Mouse (Mus musculus) testis, adult 2 months (tissue): ENCODE data around the gene Tekt1. TPM values are rescaled to one million over a fixed set of nuclear protein-coding genes. Genes with fewer than 3 reads are reported as not detected.
"Not testable (repeated sequence)": the region's sequence is repeated elsewhere in the genome, so short reads cannot be mapped to it uniquely, and the experiment has no call there.

Experiments
- H3K27ac ChIP-seq: fragments of 200-500 bp; 2 replicates; pipeline ENCODE4 v1.5.1; 2012; ENCODE audit warnings: low read depth, low read length; ENCODE audit not compliant: control insufficient read depth, insufficient read depth
- H3K27me3 ChIP-seq: fragments of 200-500 bp; 2 replicates; pipeline ENCODE4 v1.6.1; 2012; ENCODE audit warnings: mild to moderate bottlenecking, low read length, moderate library complexity; ENCODE audit not compliant: control insufficient read depth, insufficient read depth
- H3K36me3 ChIP-seq: fragments of 200-500 bp; 2 replicates; pipeline ENCODE4 v1.6.1; 2012; ENCODE audit warnings: mild to moderate bottlenecking, low read length; ENCODE audit not compliant: control insufficient read depth, insufficient read depth
- H3K4me1 ChIP-seq: fragments of 200-500 bp; 2 replicates; pipeline ENCODE4 v1.6.1; 2012; ENCODE audit warnings: low read length; ENCODE audit not compliant: control insufficient read depth, insufficient read depth
- H3K4me3 ChIP-seq: fragments of 200-500 bp; 2 replicates; pipeline ENCODE4 v1.5.1; 2012; ENCODE audit warnings: low read depth, mild to moderate bottlenecking, low read length, moderate library complexity, mixed read lengths; ENCODE audit not compliant: control insufficient read depth
- CTCF ChIP-seq: fragments of 200-500 bp; IDR thresholded peaks from 2 replicates; pipeline ENCODE4 v1.5.1; 2012; ENCODE audit warnings: low read depth, mild to moderate bottlenecking, inconsistent platforms, low read length, moderate library complexity; ENCODE audit not compliant: control insufficient read depth, insufficient read depth, insufficient replicate concordance
- POLR2A ChIP-seq: fragments of 200-500 bp; IDR thresholded peaks from 2 replicates; pipeline ENCODE4 v1.6.1; 2012; ENCODE audit warnings: low read depth, mild to moderate bottlenecking, inconsistent platforms, low read length, moderate library complexity; ENCODE audit not compliant: control insufficient read depth
- polyA plus RNA-seq: library from polyadenylated mRNA; depleted of rRNA; stranded (reverse); fragments of >200 nt; gene quantifications from 2 replicates; pipeline ENCODE4 v1.2.3, GENCODE M21; 2012

The Tekt1 gene
- polyA plus RNA-seq, 1 experiment: 184 TPM

- Histone ChIP-seq H3K4me1 (no peaks in the 10 kb centered on the region), H3K4me3 (no peak overlapping the region), H3K36me3 (no peaks in the 10 kb centered on the region), H3K27me3 (no peaks in the 10 kb centered on the region), H3K27ac (no peak overlapping the region)
- TF ChIP-seq POLR2A (no peak), CTCF (no peak)
These were observed 13.2 kb downstream of the Tekt1 start for GRCm38 (mm10) chr11:72349016-72349415.

GRCm38 (mm10) chr11:72348563-72348962, 13.7 kb downstream of the Tekt1 start:
- Histone ChIP-seq H3K4me3 (no peak overlapping the region), H3K27ac (no peak overlapping the region), H3K4me1 (no peaks in the 10 kb centered on the region), H3K36me3 (no peaks in the 10 kb centered on the region), H3K27me3 (no peaks in the 10 kb centered on the region)
- no peak for TF ChIP-seq POLR2A
- no peak for TF ChIP-seq CTCF

DNA sequence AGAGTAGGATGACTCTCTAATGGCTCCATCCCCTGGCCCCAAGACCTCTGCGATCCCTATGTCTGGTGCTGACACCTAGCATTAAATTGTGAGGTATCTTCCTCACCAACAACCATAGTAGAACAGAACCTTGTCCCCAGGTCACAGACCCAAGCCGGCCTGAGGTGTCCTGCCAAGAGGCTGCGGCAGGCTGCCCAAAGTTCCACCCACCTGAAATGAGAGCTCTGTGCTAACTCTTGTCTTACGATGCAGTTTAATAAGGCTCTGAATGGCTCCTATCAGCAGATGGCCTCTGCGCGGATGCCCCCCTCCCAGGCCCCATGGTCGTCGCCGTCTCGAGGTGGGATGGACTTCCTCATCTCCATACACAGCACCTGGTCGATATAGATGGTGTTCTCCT, 17.8 kb downstream of the Tekt1 start:
- Histone ChIP-seq H3K4me3 (no peak overlapping the region), H3K4me1 (no peaks in the 10 kb centered on the region), H3K27ac (no peak overlapping the region), H3K27me3 (no peaks in the 10 kb centered on the region), H3K36me3 (no peaks in the 10 kb centered on the region)
- TF ChIP-seq CTCF (no peak), POLR2A (no peak)

DNA sequence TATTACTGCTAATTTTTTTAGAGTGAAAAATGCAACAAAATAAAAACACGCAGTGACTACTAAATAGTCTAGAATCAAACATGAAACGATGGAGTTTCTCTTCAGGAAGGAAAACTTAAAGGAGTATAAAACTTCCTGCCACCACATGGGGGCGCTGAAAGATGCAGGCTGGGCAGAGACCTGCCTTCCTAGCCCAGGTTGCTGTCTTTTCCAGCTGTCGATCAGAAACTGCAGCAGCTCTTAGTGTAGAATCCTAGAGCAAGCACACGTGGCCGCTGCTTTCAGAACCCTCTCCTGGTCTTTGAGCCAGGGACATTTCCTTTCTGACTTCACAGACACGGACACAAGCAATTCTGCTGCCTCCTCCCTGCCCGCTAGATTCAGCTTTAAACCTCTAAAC, 18.3 kb downstream of the Tekt1 start:
- Histone ChIP-seq H3K36me3 (no peaks in the 10 kb centered on the region), H3K27me3 (no peaks in the 10 kb centered on the region), H3K4me1 (no peaks in the 10 kb centered on the region), H3K4me3 (no peak overlapping the region), H3K27ac (no peak overlapping the region)
- TF ChIP-seq POLR2A: no peak
- peak; percentile 37; the same call in 1 of the 2 replicates for TF ChIP-seq CTCF

DNA sequence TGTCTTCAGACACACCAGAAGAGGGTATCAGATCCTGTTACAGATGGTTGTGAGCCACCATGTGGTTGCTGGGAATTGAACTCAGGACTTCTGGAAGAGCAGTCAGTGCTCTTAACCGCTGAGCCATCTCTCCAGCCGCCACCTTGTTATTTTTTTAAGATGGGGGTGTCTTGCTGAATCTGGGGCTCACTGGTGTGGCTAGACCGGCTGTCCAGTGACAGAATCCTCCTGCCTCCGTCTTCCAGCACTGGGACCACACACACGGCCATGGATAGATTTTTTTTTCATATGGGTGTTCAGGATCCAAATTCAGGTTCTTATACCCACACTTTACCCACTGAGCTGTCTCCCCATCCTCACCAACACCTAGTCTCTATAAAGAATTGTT, 19.0 kb downstream of the Tekt1 start:
- not testable (repeated sequence) for H3K4me3 ChIP-seq, H3K27ac ChIP-seq, H3K27me3 ChIP-seq, H3K36me3 ChIP-seq, H3K4me1 ChIP-seq

DNA sequence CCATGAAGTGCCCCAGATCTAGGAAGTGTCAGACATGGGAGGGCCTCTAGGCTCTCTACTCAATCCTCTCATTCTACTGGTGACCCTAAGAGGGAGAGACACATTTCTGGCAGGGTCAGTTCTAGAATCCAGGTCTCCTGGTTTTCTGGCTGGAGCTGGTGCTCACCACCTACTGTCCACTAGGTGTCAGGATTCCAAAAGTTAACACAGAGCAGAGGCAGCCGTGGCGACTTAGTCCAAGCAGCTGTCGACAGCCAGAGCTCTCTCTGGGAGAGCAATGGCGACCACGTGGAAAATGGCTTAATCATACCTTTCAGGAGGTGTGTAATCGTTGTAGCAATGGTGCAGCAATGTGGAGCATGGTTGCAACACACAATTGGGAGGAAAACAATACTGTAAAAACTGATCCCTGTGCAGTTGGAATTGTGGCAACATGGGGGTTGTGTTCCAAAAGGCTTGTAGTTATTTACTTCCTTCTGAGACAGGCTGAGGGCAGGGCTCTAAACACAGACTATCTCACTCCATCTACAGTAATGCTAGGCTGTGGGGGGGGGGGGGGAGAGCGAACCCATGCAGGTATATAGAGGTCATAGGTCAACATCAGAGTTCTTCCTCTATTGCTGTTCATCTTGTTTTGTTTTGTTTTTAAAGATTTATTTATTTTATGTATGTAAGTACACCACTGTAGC, 19.5 kb downstream of the Tekt1 start:
- Histone ChIP-seq H3K27me3 (no peaks in the 10 kb centered on the region), H3K27ac (no peak overlapping the region), H3K4me3 (no peak overlapping the region), H3K36me3 (no peaks in the 10 kb centered on the region), H3K4me1 (no peaks in the 10 kb centered on the region)
- TF ChIP-seq CTCF: peak; percentile 51; the same call in 1 of the 2 replicates
- TF ChIP-seq POLR2A: no peak

GRCm38 (mm10) chr11:72339716-72340115, 22.5 kb downstream of the Tekt1 start:
- TF ChIP-seq POLR2A: no peak
- no peak for TF ChIP-seq CTCF
- Histone ChIP-seq H3K27me3 (no peaks in the 10 kb centered on the region), H3K27ac (no peak overlapping the region), H3K4me3 (no peak overlapping the region), H3K36me3 (no peaks in the 10 kb centered on the region), H3K4me1 (no peaks in the 10 kb centered on the region; the same call in 1 of the 2 replicates)

GRCm38 (mm10) chr11:72338437-72338871, 23.8 kb downstream of the Tekt1 start:
- Histone ChIP-seq H3K27ac (no peak overlapping the region), H3K4me1 (no peaks in the 10 kb centered on the region; the same call in 1 of the 2 replicates), H3K4me3 (no peak overlapping the region), H3K27me3 (no peaks in the 10 kb centered on the region), H3K36me3 (no peaks in the 10 kb centered on the region)
- TF ChIP-seq POLR2A: no peak
- TF ChIP-seq CTCF: no peak
